Mouse (Mus musculus): ENCODE measurements around the gene Peak1. TPM values are rescaled to one million over a fixed set of nuclear protein-coding genes. Genes with fewer than 3 reads are reported as not detected.

Gene Peak1
- polyA plus RNA-seq, 1 experiment from 2014 or later, result 7.7 TPM

Small RNA genes lying within 50 kb of the gene (microRNA-seq; reads per million reads assigned to microRNA genes)
- 1.7 reads per million for gene Gm24270 (ENCODE audit: borderline number of aligned reads)

Other genes with a start within 250 kb of the Peak1 start
- 44.7 and 48.3 TPM in 2 replicates for gene Hmg20a, start 542 bp upstream of the Peak1 start, polyA plus RNA-seq (2015; fragmentation: Nextera tagmentation; extraction: Ambion mirVana)

Data from thymus, postnatal 0 days (tissue).